Mouse (Mus musculus) small intestine, adult 2 months (tissue): ENCODE measurements around the gene Abca12.

Experiments
- CTCF ChIP-seq: fragments of 200-500 bp; IDR thresholded peaks from 2 replicates; pipeline ENCODE4 v1.5.1; 2012; ENCODE audit warnings: low read depth, mild to moderate bottlenecking, control low read depth, inconsistent platforms, low read length, moderate library complexity, mixed read lengths; ENCODE audit not compliant: insufficient replicate concordance, insufficient read length; ENCODE audit errors: extremely low read depth
- POLR2A ChIP-seq: fragments of 200-500 bp; IDR thresholded peaks from 2 replicates; pipeline ENCODE4 v1.6.1; 2012; ENCODE audit warnings: low read depth, mild to moderate bottlenecking, control low read depth, inconsistent platforms, low read length, moderate library complexity

DNA sequence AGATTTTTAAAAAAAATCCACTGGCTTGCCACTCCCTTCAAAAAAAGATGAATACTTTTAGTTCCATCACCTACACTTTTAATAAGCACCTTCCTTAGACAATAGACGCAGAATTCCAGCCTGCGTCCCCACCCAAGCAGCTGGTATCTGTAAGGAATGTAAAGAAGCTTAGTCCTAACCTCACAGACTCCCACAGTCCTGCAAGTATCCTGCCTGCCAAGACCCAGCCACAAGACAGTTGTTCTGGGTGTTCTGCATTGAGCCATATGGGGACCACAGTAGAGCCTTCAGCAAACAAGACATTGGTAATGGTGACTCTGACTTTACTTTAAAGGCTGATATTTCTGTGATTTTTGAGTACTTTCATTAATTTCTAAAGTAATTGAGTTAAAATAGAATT lies 22.2 kb downstream of the Abca12 start:
- no peak for TF ChIP-seq CTCF
- TF ChIP-seq POLR2A: no peak
